Mouse (Mus musculus) layer of hippocampus, adult 9-11 months (tissue): ENCODE results near the gene Col4a3bp.
A peak's percentile ranks its signal among the peaks of the same experiment; 100 is the strongest.

ENCODE experiments used
- DNase-seq: peaks from one replicate; pipeline ENCODE4 v3.0.0; 2022

The Col4a3bp gene

GRCm38 (mm10) chr13:96542901-96543891, 778 bp downstream of the Col4a3bp start:
- DNase-seq: peak; percentile 36

GRCm38 (mm10) chr13:96544506-96544905, 2.1 kb downstream of the Col4a3bp start:
- DNase-seq: no peak

- no peak for DNase-seq
Observed at GRCm38 (mm10) chr13:96547250-96547649, 4.8 kb downstream of the Col4a3bp start.

GRCm38 (mm10) chr13:96547941-96548340, 5.5 kb downstream of the Col4a3bp start:
- DNase-seq: no peak

- DNase-seq: no peak
Observed at GRCm38 (mm10) chr13:96555099-96555498, 12.7 kb downstream of the Col4a3bp start.

- no peak for DNase-seq
Observed at GRCm38 (mm10) chr13:96567977-96568376, 25.6 kb downstream of the Col4a3bp start.

- no peak for DNase-seq
Observed at GRCm38 (mm10) chr13:96570313-96571015, 28.0 kb downstream of the Col4a3bp start.

- no peak for DNase-seq
Observed at GRCm38 (mm10) chr13:96571016-96571361, 28.6 kb downstream of the Col4a3bp start.

- no peak for DNase-seq
Observed at GRCm38 (mm10) chr13:96574170-96574569, 31.8 kb downstream of the Col4a3bp start.

- DNase-seq: no peak
Observed at GRCm38 (mm10) chr13:96579104-96579503, 36.7 kb downstream of the Col4a3bp start.

- DNase-seq: no peak
Observed at GRCm38 (mm10) chr13:96579979-96580378, 37.6 kb downstream of the Col4a3bp start.

GRCm38 (mm10) chr13:96584201-96584600, 41.8 kb downstream of the Col4a3bp start:
- DNase-seq: no peak

GRCm38 (mm10) chr13:96586540-96586939, 44.1 kb downstream of the Col4a3bp start:
- no peak for DNase-seq

- no peak for DNase-seq
Observed at GRCm38 (mm10) chr13:96588642-96589041, 46.2 kb downstream of the Col4a3bp start.

- DNase-seq: no peak
Observed at GRCm38 (mm10) chr13:96593621-96594020, 51.2 kb downstream of the Col4a3bp start.

- DNase-seq: no peak
Observed at GRCm38 (mm10) chr13:96594070-96594469, 51.7 kb downstream of the Col4a3bp start.

- DNase-seq: no peak
Observed at GRCm38 (mm10) chr13:96599182-96599581, 56.8 kb downstream of the Col4a3bp start.

- DNase-seq: no peak
Observed at GRCm38 (mm10) chr13:96604242-96604641, 61.8 kb downstream of the Col4a3bp start.

GRCm38 (mm10) chr13:96614615-96615014, 72.2 kb downstream of the Col4a3bp start:
- DNase-seq: no peak

- DNase-seq: no peak
Observed at GRCm38 (mm10) chr13:96620891-96621290, 78.5 kb downstream of the Col4a3bp start.

- DNase-seq: no peak
Observed at GRCm38 (mm10) chr13:96630396-96630795, 88.0 kb downstream of the Col4a3bp start.

GRCm38 (mm10) chr13:96644168-96644567, 101.8 kb downstream of the Col4a3bp start:
- no peak for DNase-seq

- no peak for DNase-seq
Observed at GRCm38 (mm10) chr13:96645822-96646221, 103.4 kb downstream of the Col4a3bp start.

GRCm38 (mm10) chr13:96653041-96653440, 110.6 kb downstream of the Col4a3bp start:
- peak; percentile 58 for DNase-seq
